Mouse (Mus musculus): ENCODE data around the gene En1. TPM values are rescaled to one million over a fixed set of nuclear protein-coding genes. Genes with fewer than 3 reads are reported as not detected.
A peak's percentile ranks its signal among the peaks of the same experiment; 100 is the strongest.

Gene En1
- polyA plus RNA-seq (2014; fragmentation: Nextera tagmentation; extraction: Ambion mirVana), result 1.1 TPM in 2 replicates

DNA sequence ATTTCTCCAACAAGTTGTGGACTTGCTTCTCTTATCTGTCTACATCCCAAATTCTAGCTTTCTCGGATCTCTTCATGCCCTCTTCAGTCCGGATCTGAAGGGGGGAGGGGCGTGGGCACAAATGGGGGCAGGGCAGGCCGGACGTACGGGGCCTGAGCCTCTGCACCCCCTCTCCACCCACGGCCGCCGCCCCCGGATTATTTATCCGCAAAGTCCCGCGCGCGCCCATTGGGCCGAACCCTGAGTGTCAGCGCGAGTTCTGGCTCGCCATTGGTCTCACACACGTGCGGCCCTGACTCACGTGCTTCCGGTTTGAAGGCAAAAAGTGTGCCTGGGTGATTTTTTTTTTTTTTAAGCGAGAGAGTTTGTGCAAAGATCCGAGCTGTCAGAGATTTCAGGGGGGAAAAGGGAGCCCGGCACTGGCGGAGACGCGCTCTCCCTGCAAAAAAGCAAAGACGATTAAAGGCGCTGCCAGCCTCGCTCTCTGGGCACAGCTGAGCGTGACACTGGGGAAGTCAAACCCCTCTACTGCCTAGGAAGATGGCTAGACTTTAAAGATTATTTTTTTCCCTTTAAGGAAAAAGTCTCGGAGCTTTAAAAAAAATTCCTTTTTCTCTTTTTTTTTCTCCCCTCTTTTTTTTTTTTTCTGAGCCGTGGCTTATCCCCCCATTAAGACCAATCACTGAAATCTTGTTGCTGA is at the start of gene En1:
TSS of gene En1 (plus strand) at position 388 of the 700 bp plus-strand sequence.
- ATAC-seq (replicated peaks; ENCODE audit: low FRiP score), result 0 out of 2 replicates have a peak, but pooled peaks have one; percentile 31
- H3K4me3 ChIP-seq (ENCODE audit: low read depth, low read length), result peak within 1 kb of the TSS; percentile 32
- peak within 1 kb of the TSS; percentile 51 for H3K4me2 ChIP-seq (ENCODE audit: low read depth, low read length, severe bottlenecking)
- no peak for DNase-seq (ENCODE audit: low spot score)
- no peaks in the 10 kb centered on the region for H3K9me3 ChIP-seq (ENCODE audit: control insufficient read depth, low read length)
- WGBS, result under 1% methylated on average over 35 of the region's 35 CpGs
- peaks cover 11% of the 10 kb centered on the region for H3K4me1 ChIP-seq (replicated peaks; ENCODE audit: control insufficient read depth, insufficient read depth, low read length)
- peaks cover 91% of the 10 kb centered on the region for H3K27me3 ChIP-seq (ENCODE audit: control insufficient read depth, insufficient read depth, low read length)
- H3K27ac ChIP-seq (ENCODE audit: low read depth, low read length), result no peak within 1 kb of the TSS
- H3K36me3 ChIP-seq (ENCODE audit: control insufficient read depth, insufficient read depth, low read length), result no peaks in the 10 kb centered on the region
- H3K9ac ChIP-seq (ENCODE audit: low read length), result peak within 1 kb of the TSS; percentile 35; the same call in 1 of the 2 replicates

DNA sequence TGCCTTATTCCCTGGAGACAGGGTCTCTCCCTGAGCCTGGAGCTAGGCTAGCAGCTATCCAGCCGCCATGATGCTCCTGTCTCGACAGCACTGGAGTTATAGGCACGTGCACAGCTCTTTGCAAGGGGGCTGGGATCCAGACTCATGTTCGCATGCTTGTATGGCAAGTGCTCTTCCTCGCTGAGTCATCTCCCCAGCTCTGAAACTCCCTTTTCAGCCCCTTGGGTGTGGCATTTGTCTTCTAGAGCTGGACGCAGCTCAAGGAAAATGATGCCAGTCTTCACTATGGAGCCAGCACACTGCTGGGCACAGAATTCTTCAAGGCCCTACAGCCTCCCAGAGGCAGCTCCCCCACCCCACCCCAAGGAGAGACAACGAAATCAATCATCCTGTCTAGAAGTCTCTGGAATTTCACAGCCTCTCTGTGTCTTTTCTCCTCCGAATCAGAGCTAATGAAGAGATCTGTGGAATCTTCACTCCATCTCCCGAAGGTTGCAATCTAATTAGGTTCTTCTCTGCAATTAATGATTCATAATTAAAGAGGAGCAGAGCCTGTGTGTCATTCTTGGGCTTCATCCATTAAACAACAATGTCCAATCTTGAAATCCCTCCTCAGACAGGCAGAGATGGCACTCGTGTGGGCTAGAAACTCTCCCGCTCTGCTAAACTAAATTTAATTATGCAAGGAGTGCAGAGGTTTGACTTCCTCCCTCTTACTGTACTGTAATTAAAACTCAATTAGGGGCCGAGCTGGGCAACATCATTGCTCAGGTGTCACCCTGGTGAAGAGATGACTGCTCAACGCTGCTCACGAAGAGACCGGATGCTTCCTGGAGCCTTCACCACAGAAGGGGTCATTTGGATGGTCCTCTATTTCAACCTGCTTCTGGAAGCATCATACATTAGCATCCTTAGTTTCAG is 45.0 kb upstream of the En1 start:
- Histone ChIP-seq H3K4me3 (ENCODE audit: low read depth, low read length) (no peak overlapping the region), H3K4me1 (replicated peaks; ENCODE audit: control insufficient read depth, insufficient read depth, low read length) (no peaks in the 10 kb centered on the region), H3K36me3 (ENCODE audit: control insufficient read depth, insufficient read depth, low read length) (no peaks in the 10 kb centered on the region), H3K9me3 (ENCODE audit: control insufficient read depth, low read length) (no peaks in the 10 kb centered on the region), H3K4me2 (ENCODE audit: low read depth, low read length, severe bottlenecking) (no peak overlapping the region), H3K27me3 (ENCODE audit: control insufficient read depth, insufficient read depth, low read length) (no peaks in the 10 kb centered on the region), H3K9ac (ENCODE audit: low read length) (no peak overlapping the region), H3K27ac (ENCODE audit: low read depth, low read length) (no peak overlapping the region)
- no peak for ATAC-seq (replicated peaks; ENCODE audit: low FRiP score)
- 85% methylated on average over 15 of the region's 15 CpGs for WGBS
- no peak for DNase-seq (ENCODE audit: low spot score)

DNA sequence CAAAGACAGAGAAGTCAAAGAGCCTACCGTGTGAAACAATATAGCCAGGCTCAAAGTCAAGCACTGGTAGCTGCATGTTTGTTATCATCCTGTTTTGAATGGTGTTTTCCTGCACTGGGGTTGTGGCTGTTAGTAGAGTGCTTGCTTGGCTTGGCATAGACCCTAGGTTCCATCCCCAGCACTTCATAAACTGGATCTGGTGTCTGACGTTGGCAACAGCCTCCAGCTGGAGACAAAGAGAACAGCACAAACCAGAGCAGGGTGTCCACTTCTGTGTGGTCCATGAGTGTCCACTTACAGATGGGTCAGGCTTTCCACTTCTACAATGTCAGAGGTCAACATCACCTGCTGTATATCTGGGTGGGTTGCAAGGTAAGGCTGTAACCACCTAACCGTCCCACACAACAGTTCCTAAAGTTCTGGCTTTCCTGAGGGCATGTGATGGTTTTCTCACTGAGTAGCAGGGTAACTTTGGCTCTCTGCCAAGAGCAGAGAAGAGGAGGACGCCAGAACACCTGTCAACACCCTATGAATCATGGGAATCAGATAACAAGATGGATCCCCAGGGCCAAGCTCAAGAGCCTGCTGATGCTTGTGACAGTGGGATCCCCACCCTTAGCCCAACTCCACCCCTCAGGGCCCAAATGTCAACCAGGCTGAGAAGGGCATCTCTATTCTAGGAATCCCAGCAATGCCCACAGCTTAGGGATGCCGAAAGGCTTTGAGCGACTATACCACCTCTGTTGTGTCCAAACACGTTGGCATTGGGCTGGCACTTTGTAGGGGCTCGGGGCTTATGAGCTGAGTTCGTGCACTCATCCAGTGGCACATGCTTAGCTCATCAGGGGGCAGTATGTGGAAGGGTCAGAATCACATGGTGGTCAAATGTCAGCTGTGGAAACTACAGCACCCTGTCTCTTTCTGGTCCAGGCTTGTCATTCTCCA is 43.6 kb upstream of the En1 start:
- H3K4me1 ChIP-seq (replicated peaks; ENCODE audit: control insufficient read depth, insufficient read depth, low read length), result no peaks in the 10 kb centered on the region
- H3K9me3 ChIP-seq (ENCODE audit: control insufficient read depth, low read length), result no peaks in the 10 kb centered on the region
- DNase-seq (ENCODE audit: low spot score) (no peak), ATAC-seq (replicated peaks; ENCODE audit: low FRiP score) (no peak)
- WGBS, result 82% methylated on average over 9 of the region's 9 CpGs
- no peak overlapping the region for H3K4me3 ChIP-seq (ENCODE audit: low read depth, low read length)
- no peak overlapping the region for H3K27ac ChIP-seq (ENCODE audit: low read depth, low read length)
- H3K4me2 ChIP-seq (ENCODE audit: low read depth, low read length, severe bottlenecking), result no peak overlapping the region
- H3K27me3 ChIP-seq (ENCODE audit: control insufficient read depth, insufficient read depth, low read length), result no peaks in the 10 kb centered on the region
- H3K9ac ChIP-seq (ENCODE audit: low read length), result no peak overlapping the region
- no peaks in the 10 kb centered on the region for H3K36me3 ChIP-seq (ENCODE audit: control insufficient read depth, insufficient read depth, low read length)

DNA sequence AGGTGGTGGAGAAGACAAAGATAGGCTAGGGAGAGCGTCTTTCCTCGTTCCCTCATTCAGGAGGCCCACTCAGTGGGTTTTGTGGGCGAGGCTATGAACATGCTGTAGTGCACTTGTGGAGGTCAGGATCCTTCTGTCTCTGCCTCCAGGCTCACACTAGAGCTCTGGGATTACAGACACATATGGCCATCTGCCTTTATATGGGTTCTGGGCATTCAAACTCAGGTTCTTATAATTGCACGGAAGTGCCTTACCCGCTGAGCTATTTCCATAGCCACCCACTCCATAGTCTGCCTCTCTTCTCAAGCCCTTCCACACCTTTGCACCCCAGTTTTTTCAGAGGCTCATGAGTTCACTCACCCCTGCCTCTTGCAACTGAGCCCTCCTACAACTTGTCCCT is 42.3 kb upstream of the En1 start:
- no peak overlapping the region for H3K27ac ChIP-seq (ENCODE audit: low read depth, low read length)
- WGBS, result 91% methylated on average over 5 of the region's 5 CpGs
- no peaks in the 10 kb centered on the region for H3K27me3 ChIP-seq (ENCODE audit: control insufficient read depth, insufficient read depth, low read length)
- H3K4me1 ChIP-seq (replicated peaks; ENCODE audit: control insufficient read depth, insufficient read depth, low read length), result no peaks in the 10 kb centered on the region
- no peak overlapping the region for H3K9ac ChIP-seq (ENCODE audit: low read length)
- H3K4me2 ChIP-seq (ENCODE audit: low read depth, low read length, severe bottlenecking), result no peak overlapping the region
- DNase-seq (ENCODE audit: low spot score), result no peak
- H3K4me3 ChIP-seq (ENCODE audit: low read depth, low read length), result no peak overlapping the region
- no peaks in the 10 kb centered on the region for H3K9me3 ChIP-seq (ENCODE audit: control insufficient read depth, low read length)
- H3K36me3 ChIP-seq (ENCODE audit: control insufficient read depth, insufficient read depth, low read length), result no peaks in the 10 kb centered on the region
- no peak for ATAC-seq (replicated peaks; ENCODE audit: low FRiP score)

DNA sequence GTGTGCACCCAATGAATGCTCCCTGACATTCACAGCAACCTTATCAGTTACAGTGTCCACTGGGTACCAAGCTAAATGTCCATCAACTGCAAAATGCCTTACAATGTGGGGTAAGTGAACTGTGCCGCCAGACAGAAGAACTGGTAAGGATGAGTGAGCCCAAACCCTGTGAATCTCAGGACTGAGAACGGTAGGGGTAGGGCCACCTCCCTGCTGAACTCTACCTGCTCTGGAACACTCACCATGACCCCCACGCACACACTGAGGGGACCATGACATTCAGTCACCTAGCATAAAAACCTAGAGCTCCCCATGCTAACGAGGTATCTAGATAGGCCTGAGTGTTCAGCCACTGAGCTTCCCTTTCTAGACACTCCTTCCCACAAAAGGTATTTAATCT is 20.9 kb upstream of the En1 start:
- Histone ChIP-seq H3K9me3 (ENCODE audit: control insufficient read depth, low read length) (no peaks in the 10 kb centered on the region), H3K4me1 (replicated peaks; ENCODE audit: control insufficient read depth, insufficient read depth, low read length) (no peaks in the 10 kb centered on the region), H3K27me3 (ENCODE audit: control insufficient read depth, insufficient read depth, low read length) (peaks cover 2% of the 10 kb centered on the region), H3K36me3 (ENCODE audit: control insufficient read depth, insufficient read depth, low read length) (no peaks in the 10 kb centered on the region), H3K9ac (ENCODE audit: low read length) (no peak overlapping the region), H3K4me2 (ENCODE audit: low read depth, low read length, severe bottlenecking) (no peak overlapping the region), H3K27ac (ENCODE audit: low read depth, low read length) (no peak overlapping the region), H3K4me3 (ENCODE audit: low read depth, low read length) (no peak overlapping the region)
- ATAC-seq (replicated peaks; ENCODE audit: low FRiP score) (no peak), DNase-seq (ENCODE audit: low spot score) (peak; percentile 37)
- 55% methylated on average over 4 of the region's 4 CpGs for WGBS

DNA sequence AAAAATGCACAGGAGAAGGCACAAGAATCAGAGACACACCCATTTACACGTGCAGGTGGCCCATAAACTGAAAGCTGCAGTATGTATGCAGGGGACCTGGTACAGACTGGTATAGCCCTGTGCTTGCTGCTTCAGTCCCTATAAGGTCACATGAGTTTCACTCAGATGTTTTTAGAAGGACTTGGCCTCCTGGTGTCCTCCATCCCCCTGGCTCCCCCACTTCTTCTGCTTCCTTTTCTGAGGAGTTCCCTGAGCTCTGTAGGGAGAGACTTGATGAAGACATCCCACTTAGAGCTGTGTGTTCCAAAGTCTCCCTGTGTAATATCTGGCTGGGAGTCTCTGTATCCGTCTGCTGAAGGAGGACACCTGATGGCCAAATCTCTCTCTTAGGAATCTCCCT is 16.7 kb upstream of the En1 start:
- no peak overlapping the region for H3K27ac ChIP-seq (ENCODE audit: low read depth, low read length)
- H3K36me3 ChIP-seq (ENCODE audit: control insufficient read depth, insufficient read depth, low read length), result no peaks in the 10 kb centered on the region
- H3K27me3 ChIP-seq (ENCODE audit: control insufficient read depth, insufficient read depth, low read length), result peaks cover 10% of the 10 kb centered on the region
- no peak overlapping the region for H3K9ac ChIP-seq (ENCODE audit: low read length)
- WGBS, result 21% methylated on average over 2 of the region's 2 CpGs
- ATAC-seq (replicated peaks; ENCODE audit: low FRiP score) (no peak), DNase-seq (ENCODE audit: low spot score) (peak; percentile 44)
- no peaks in the 10 kb centered on the region for H3K4me1 ChIP-seq (replicated peaks; ENCODE audit: control insufficient read depth, insufficient read depth, low read length)
- H3K4me3 ChIP-seq (ENCODE audit: low read depth, low read length), result no peak overlapping the region
- H3K9me3 ChIP-seq (ENCODE audit: control insufficient read depth, low read length), result no peaks in the 10 kb centered on the region
- H3K4me2 ChIP-seq (ENCODE audit: low read depth, low read length, severe bottlenecking), result no peak overlapping the region

DNA sequence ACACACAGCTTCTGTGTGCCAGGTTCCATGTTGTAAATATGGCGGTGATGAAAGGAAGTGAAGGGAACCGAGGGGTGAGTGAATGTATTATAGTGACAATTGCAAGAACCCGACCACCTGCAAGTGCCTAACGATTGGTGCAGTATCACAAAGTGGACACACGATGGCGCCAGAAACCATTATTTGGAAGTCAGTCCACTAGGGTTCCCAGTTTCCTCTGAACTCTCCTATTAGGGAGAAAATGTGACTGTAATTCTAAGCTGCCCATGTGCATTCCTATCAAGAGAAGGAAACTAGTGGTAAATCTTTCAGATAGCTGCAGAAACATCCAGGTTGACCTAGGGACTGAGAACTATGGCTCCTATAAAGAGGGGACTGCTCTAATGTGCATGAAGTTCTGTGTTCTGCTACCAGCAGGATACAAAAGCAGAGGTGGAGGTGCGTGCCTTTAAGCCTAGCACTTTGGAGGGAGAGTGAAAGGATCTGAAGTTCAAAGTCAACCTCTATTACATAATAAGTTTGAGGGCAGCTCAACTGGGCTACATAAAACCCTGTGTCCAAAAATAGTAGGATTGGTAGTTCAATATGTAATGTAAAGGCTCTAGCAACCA is 15.6 kb upstream of the En1 start:
- peaks cover 19% of the 10 kb centered on the region for H3K27me3 ChIP-seq (ENCODE audit: control insufficient read depth, insufficient read depth, low read length)
- 9% methylated on average over 7 of the region's 7 CpGs for WGBS

DNA sequence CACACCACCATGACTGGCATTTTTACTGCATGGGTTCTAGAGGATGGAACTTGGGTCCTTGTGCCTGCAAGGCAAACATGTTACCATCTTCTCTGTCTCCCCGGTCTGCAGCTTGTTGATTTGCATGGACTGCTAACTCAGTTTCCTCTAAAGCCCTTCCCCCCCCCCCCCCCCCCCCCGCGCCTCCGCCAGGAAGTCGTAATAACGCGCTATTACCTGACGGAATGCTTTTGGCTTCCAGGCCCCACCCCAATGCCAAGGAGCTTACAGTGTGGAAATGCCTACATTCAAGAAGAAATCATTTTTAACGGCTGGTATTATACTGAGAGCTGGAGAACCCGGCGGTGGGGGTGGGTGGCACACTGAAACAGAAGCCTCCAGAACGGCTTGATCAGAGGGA is 14.8 kb upstream of the En1 start:
- Histone ChIP-seq H3K27me3 (ENCODE audit: control insufficient read depth, insufficient read depth, low read length) (peaks cover 26% of the 10 kb centered on the region), H3K27ac (ENCODE audit: low read depth, low read length) (no peak overlapping the region)
- 74% methylated on average over 10 of the region's 12 CpGs for WGBS

More for the DNA sequence above, 15.6 kb upstream of the En1 start:
- Histone ChIP-seq H3K4me2 (ENCODE audit: low read depth, low read length, severe bottlenecking) (no peak overlapping the region), H3K9ac (ENCODE audit: low read length) (no peak overlapping the region), H3K4me3 (ENCODE audit: low read depth, low read length) (no peak overlapping the region), H3K4me1 (replicated peaks; ENCODE audit: control insufficient read depth, insufficient read depth, low read length) (no peaks in the 10 kb centered on the region), H3K9me3 (ENCODE audit: control insufficient read depth, low read length) (no peaks in the 10 kb centered on the region), H3K36me3 (ENCODE audit: control insufficient read depth, insufficient read depth, low read length) (no peaks in the 10 kb centered on the region), H3K27ac (ENCODE audit: low read depth, low read length) (no peak overlapping the region)
- DNase-seq (ENCODE audit: low spot score), result peak; percentile 83
- peak; percentile 25; the same call in 1 of the 2 replicates for ATAC-seq (replicated peaks; ENCODE audit: low FRiP score)

More for the DNA sequence above, 14.8 kb upstream of the En1 start:
- Histone ChIP-seq H3K36me3 (ENCODE audit: control insufficient read depth, insufficient read depth, low read length) (no peaks in the 10 kb centered on the region), H3K9ac (ENCODE audit: low read length) (no peak overlapping the region), H3K4me3 (ENCODE audit: low read depth, low read length) (no peak overlapping the region), H3K4me1 (replicated peaks; ENCODE audit: control insufficient read depth, insufficient read depth, low read length) (no peaks in the 10 kb centered on the region), H3K4me2 (ENCODE audit: low read depth, low read length, severe bottlenecking) (no peak overlapping the region), H3K9me3 (ENCODE audit: control insufficient read depth, low read length) (no peaks in the 10 kb centered on the region)
- ATAC-seq (replicated peaks; ENCODE audit: low FRiP score) (no peak), DNase-seq (ENCODE audit: low spot score) (peak; percentile 34)

All from forebrain, embryonic 11.5 days (tissue).